Mouse (Mus musculus) lung, postnatal 10 days (tissue): Measurements from ENCODE around the gene Mrpl54.

Experiments
- DNase-seq: peaks from one replicate; pipeline ENCODE4 v3.0.0; 2021

The Mrpl54 gene

GRCm38 (mm10) chr10:81266211-81267105, at the start of gene Mrpl54, which contains the start of gene Apba3:
Gene Mrpl54, minus strand, starts transcription at chr10:81266934.
Gene Apba3, plus strand, starts transcription at chr10:81266960.
- DNase-seq: peak; percentile 97

- DNase-seq: no peak
These were observed 48.9 kb upstream of the Mrpl54 start for GRCm38 (mm10) chr10:81315587-81315986.

GRCm38 (mm10) chr10:81314201-81314600, 47.5 kb upstream of the Mrpl54 start:
- no peak for DNase-seq

GRCm38 (mm10) chr10:81313581-81313980, 46.8 kb upstream of the Mrpl54 start:
- no peak for DNase-seq

- no peak for DNase-seq
These were observed 42.8 kb upstream of the Mrpl54 start for GRCm38 (mm10) chr10:81309571-81309970.

- no peak for DNase-seq
These were observed 40.3 kb upstream of the Mrpl54 start for GRCm38 (mm10) chr10:81306837-81307682.

- no peak for DNase-seq
These were observed 39.5 kb upstream of the Mrpl54 start for GRCm38 (mm10) chr10:81306173-81306668.

GRCm38 (mm10) chr10:81305663-81306062, 38.9 kb upstream of the Mrpl54 start:
- DNase-seq: no peak

GRCm38 (mm10) chr10:81304597-81305238, 38.0 kb upstream of the Mrpl54 start:
- peak; percentile 81 for DNase-seq

- DNase-seq: no peak
These were observed 37.0 kb upstream of the Mrpl54 start for GRCm38 (mm10) chr10:81303761-81304160.

- DNase-seq: no peak
These were observed 36.5 kb upstream of the Mrpl54 start for GRCm38 (mm10) chr10:81303258-81303657.

- peak; percentile 75 for DNase-seq
These were observed 36.1 kb upstream of the Mrpl54 start for GRCm38 (mm10) chr10:81302781-81303218.

- peak; percentile 43 for DNase-seq
These were observed 35.6 kb upstream of the Mrpl54 start for GRCm38 (mm10) chr10:81302288-81302687.

- no peak for DNase-seq
These were observed 34.6 kb upstream of the Mrpl54 start for GRCm38 (mm10) chr10:81301321-81301720.

- no peak for DNase-seq
These were observed 33.7 kb upstream of the Mrpl54 start for GRCm38 (mm10) chr10:81300352-81300907.

- no peak for DNase-seq
These were observed 33.0 kb upstream of the Mrpl54 start for GRCm38 (mm10) chr10:81299585-81300351.

GRCm38 (mm10) chr10:81298369-81299100, 31.8 kb upstream of the Mrpl54 start:
- no peak for DNase-seq

- peak; percentile 82 for DNase-seq
These were observed 31.1 kb upstream of the Mrpl54 start for GRCm38 (mm10) chr10:81297845-81298244.

- DNase-seq: no peak
These were observed 30.5 kb upstream of the Mrpl54 start for GRCm38 (mm10) chr10:81297246-81297645.

- DNase-seq: no peak
These were observed 28.5 kb upstream of the Mrpl54 start for GRCm38 (mm10) chr10:81295185-81295584.

GRCm38 (mm10) chr10:81294442-81294841, 27.7 kb upstream of the Mrpl54 start:
- DNase-seq: no peak
